In the genomic region with DNA sequence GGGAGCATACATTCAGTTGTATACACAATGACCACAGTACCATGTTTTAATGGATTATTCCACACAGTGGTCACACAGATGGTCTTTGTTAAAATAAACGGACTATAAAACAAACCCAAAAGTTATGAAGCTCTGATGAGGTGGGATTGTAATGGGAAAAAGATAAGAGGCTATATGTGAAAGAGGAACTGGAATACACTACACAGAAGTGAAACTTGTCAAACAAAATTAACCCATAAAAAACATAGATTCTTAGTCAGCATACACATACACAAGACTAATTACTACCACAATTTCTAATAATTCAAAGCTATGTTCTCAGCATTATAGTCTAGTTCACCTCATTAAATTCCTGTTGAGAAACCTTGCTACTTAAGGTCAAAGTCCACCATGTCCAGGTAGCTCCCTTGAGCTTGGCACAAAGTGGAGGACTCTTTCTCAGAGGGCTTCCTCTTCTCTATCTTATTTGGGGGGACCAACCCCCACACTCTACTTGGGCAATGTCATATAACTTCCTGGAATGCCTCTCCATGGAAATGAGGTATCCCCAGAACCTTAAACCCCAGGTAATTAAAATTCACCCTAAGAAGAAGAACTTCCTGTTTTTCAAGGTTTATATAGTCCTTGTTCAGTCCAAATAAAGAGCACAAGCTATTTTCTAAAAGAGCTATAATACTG, we compare ENCODE assay signal across 27 mouse cellular contexts.
DNase-seq lines count a peak whose midpoint lies in the region; ATAC-seq and TF ChIP-seq lines count a peak whose summit lies in the region.
"Had no signal": no experiment of that assay in that cellular context is flagged by ENCODE, and none has a peak within 500 bp of the region (broad histone marks: within the 10 kb centered on the region; RNA-seq: fewer than 3 reads in every experiment).

No protein-coding gene starts in this region.

- H3K9ac ChIP-seq in liver, adult 2 months (ENCODE audit: low read depth, low read length) = no peak overlapping the region
- H3K9ac ChIP-seq in liver, postnatal 0 days (replicated peaks) = no peak overlapping the region
- H3K9ac ChIP-seq: embryonic facial prominence, embryonic 12.5 days; embryonic facial prominence, embryonic 15.5 days; forebrain, embryonic 15.5 days; heart, embryonic 12.5 days; heart, embryonic 15.5 days; hindbrain, embryonic 13.5 days; intestine, embryonic 15.5 days had no signal

- no peak overlapping the region for H3K27ac ChIP-seq in liver, adult 2 months (replicated peaks; ENCODE audit: insufficient read depth, low read depth, low read length)
- H3K27ac ChIP-seq in liver, postnatal 0 days (ENCODE audit: low read depth) = no peak overlapping the region
- H3K27ac ChIP-seq in bone marrow macrophage, adult 2 months (ENCODE audit: insufficient read depth, low read depth, low read length) = peak overlapping the region; percentile 21; the same call in 1 of the 2 replicates
- H3K27ac ChIP-seq: embryonic facial prominence, embryonic 12.5 days; embryonic facial prominence, embryonic 15.5 days; forebrain, embryonic 15.5 days; heart, embryonic 15.5 days; hindbrain, embryonic 10.5 days; hindbrain, embryonic 13.5 days; intestine, embryonic 15.5 days had no signal

- no peaks in the 10 kb centered on the region for H3K79me2 ChIP-seq in liver, adult 2 months (ENCODE audit: control insufficient read depth, insufficient read depth, low read length)

- ATAC-seq in liver, postnatal 0 days = no peak
- peak; percentile 78 for ATAC-seq in megakaryocyte, adult 5-6 weeks (ENCODE audit: poor library complexity, severe bottlenecking)
- peak; percentile 26; the same call in 1 of the 2 replicates for ATAC-seq in neutrophil, adult 5-6 weeks (ENCODE audit: extremely low read depth, insufficient number of reproducible peaks, low FRiP score, poor library complexity, severe bottlenecking)
- ATAC-seq: activated CD4-positive, CD25-positive, alpha-beta regulatory T cell, adult 4 months; forebrain, embryonic 15.5 days; hindbrain, embryonic 16.5 days; intestine, embryonic 15.5 days had no signal

- TF ChIP-seq POLR2A in liver, adult 2 months (IDR thresholded peaks at IDR 0.05; ENCODE audit: extremely low read depth, insufficient read depth, low read length) = no peak
- no peak for TF ChIP-seq POLR2A in bone marrow macrophage, adult 2 months (IDR thresholded peaks at IDR 0.05; ENCODE audit: borderline replicate concordance, low read depth, low read length)

- WGBS in liver, adult 2 months = 89% methylated on average over 1 of the region's 1 CpGs
- 58% methylated on average over 1 of the region's 1 CpGs for WGBS in liver, postnatal 0 days (ENCODE audit: insufficient replicate concordance)

- DNase-seq in liver, adult 2 months (ENCODE audit: extremely low read depth, low read depth, low spot score) = peak; percentile 11
- DNase-seq in liver, postnatal 0 days = no peak
- no peak for DNase-seq in kidney, adult 9 months
- DNase-seq in gastrocnemius, postnatal 36 days = no peak
- no peak for DNase-seq in cerebellum, postnatal 4 days (ENCODE audit: low spot score in 2 of 2)
- DNase-seq: adrenal gland, adult 8-10 months; adrenal gland, postnatal 25 days; cerebellum, adult 18-20 months; cerebellum, adult 9-10 months; cerebellum, postnatal 25 days; gastrocnemius, postnatal 10 days; heart, adult 18-20 months; heart, postnatal 10 days; heart, postnatal 36 days had no signal

- H3K36me3 ChIP-seq in liver, adult 2 months (ENCODE audit: control insufficient read depth, insufficient read depth, low read length) = no peaks in the 10 kb centered on the region
- H3K36me3 ChIP-seq in liver, postnatal 0 days (replicated peaks; ENCODE audit: insufficient read depth, low read length) = no peaks in the 10 kb centered on the region
- H3K36me3 ChIP-seq: embryonic facial prominence, embryonic 12.5 days; embryonic facial prominence, embryonic 15.5 days; forebrain, embryonic 15.5 days; heart, embryonic 12.5 days; heart, embryonic 15.5 days; hindbrain, embryonic 10.5 days; hindbrain, embryonic 13.5 days; intestine, embryonic 15.5 days had no signal

- no peak overlapping the region for H3K4me2 ChIP-seq in liver, postnatal 0 days (ENCODE audit: low read depth, low read length)
- H3K4me2 ChIP-seq: embryonic facial prominence, embryonic 12.5 days; embryonic facial prominence, embryonic 15.5 days; forebrain, embryonic 15.5 days; heart, embryonic 12.5 days; heart, embryonic 15.5 days; hindbrain, embryonic 13.5 days; intestine, embryonic 15.5 days had no signal

- intact Hi-C loops in gastrocnemius, postnatal 36 days (cut with DNase I) = no loop called here

- no peak for TF ChIP-seq CTCF in liver, adult 2 months (IDR thresholded peaks at IDR 0.05; ENCODE audit: low read depth, low read length)
- no peak for TF ChIP-seq CTCF in liver, postnatal 0 days (IDR thresholded peaks at IDR 0.05; ENCODE audit: low read depth)
- no peak for TF ChIP-seq CTCF in bone marrow macrophage, adult 2 months (IDR thresholded peaks at IDR 0.05; ENCODE audit: low read depth, low read length)

- no peaks in the 10 kb centered on the region for H3K9me3 ChIP-seq in liver, postnatal 0 days (ENCODE audit: low read length)
- H3K9me3 ChIP-seq: embryonic facial prominence, embryonic 12.5 days; embryonic facial prominence, embryonic 15.5 days; forebrain, embryonic 15.5 days; heart, embryonic 12.5 days; heart, embryonic 15.5 days; hindbrain, embryonic 10.5 days; hindbrain, embryonic 13.5 days; intestine, embryonic 15.5 days had no signal

- TF ChIP-seq EP300 in liver, postnatal 0 days (IDR thresholded peaks at IDR 0.05; ENCODE audit: low read depth) = no peak

- H3K4me1 ChIP-seq in liver, adult 2 months (ENCODE audit: control insufficient read depth, insufficient read depth, low read length) = no peaks in the 10 kb centered on the region
- peaks cover 6% of the 10 kb centered on the region for H3K4me1 ChIP-seq in liver, postnatal 0 days (ENCODE audit: insufficient read depth)
- H3K4me1 ChIP-seq in bone marrow macrophage, adult 2 months (ENCODE audit: control insufficient read depth, insufficient read depth, low read length) = peaks cover 31% of the 10 kb centered on the region
- H3K4me1 ChIP-seq: embryonic facial prominence, embryonic 12.5 days; embryonic facial prominence, embryonic 15.5 days; forebrain, embryonic 15.5 days; heart, embryonic 12.5 days; heart, embryonic 15.5 days; hindbrain, embryonic 10.5 days; hindbrain, embryonic 13.5 days; intestine, embryonic 15.5 days had no signal

- no peak overlapping the region for H3K4me3 ChIP-seq in liver, adult 2 months (ENCODE audit: insufficient read depth, low read depth, low read length)
- H3K4me3 ChIP-seq in liver, postnatal 0 days (ENCODE audit: low read depth, low read length) = no peak overlapping the region
- H3K4me3 ChIP-seq in bone marrow macrophage, adult 2 months (ENCODE audit: insufficient read depth, low read length) = no peak overlapping the region
- H3K4me3 ChIP-seq: embryonic facial prominence, embryonic 12.5 days; embryonic facial prominence, embryonic 15.5 days; forebrain, embryonic 15.5 days; heart, embryonic 12.5 days; heart, embryonic 15.5 days; hindbrain, embryonic 10.5 days; hindbrain, embryonic 13.5 days; intestine, embryonic 15.5 days had no signal

- no peaks in the 10 kb centered on the region for H3K27me3 ChIP-seq in liver, adult 2 months (ENCODE audit: control insufficient read depth, insufficient read depth, low read length)
- H3K27me3 ChIP-seq in liver, postnatal 0 days (ENCODE audit: insufficient read depth, low read length) = no peaks in the 10 kb centered on the region
- H3K27me3 ChIP-seq: embryonic facial prominence, embryonic 12.5 days; embryonic facial prominence, embryonic 15.5 days; forebrain, embryonic 15.5 days; heart, embryonic 12.5 days; heart, embryonic 15.5 days; hindbrain, embryonic 13.5 days; intestine, embryonic 15.5 days had no signal
